Mouse (Mus musculus) intestine, embryonic 15.5 days (tissue): ENCODE results near the gene H2-M10.6. TPM values are rescaled to one million over a fixed set of nuclear protein-coding genes. Genes with fewer than 3 reads are reported as not detected.
A peak's percentile ranks its signal among the peaks of the same experiment; 100 is the strongest.
"Not testable (repeated sequence)": the region's sequence is repeated elsewhere in the genome, so short reads cannot be mapped to it uniquely, and the experiment has no call there.

Experiments used
- ATAC-seq: fragments of 200-750 bp; cut with Nextera tagmentation; 2 replicates; pipeline ENCODE4 v1.8.0; 2017; ENCODE audit warnings: moderate TSS enrichment, moderate library complexity
- H3K27ac ChIP-seq: fragments of 300-500 bp; sonication (generic); 2 replicates; pipeline ENCODE4 v1.5.1; 2015; ENCODE audit warnings: mild to moderate bottlenecking, inconsistent platforms
- H3K27me3 ChIP-seq: fragments of 300-500 bp; sonication (generic); replicated peaks from 2 replicates; pipeline ENCODE4 v1.6.1; 2015; ENCODE audit warnings: inconsistent platforms
- H3K36me3 ChIP-seq: fragments of 300-500 bp; sonication (generic); 2 replicates; pipeline ENCODE4 v1.6.1; 2015; ENCODE audit warnings: inconsistent platforms
- H3K4me1 ChIP-seq: fragments of 300-500 bp; sonication (generic); replicated peaks from 2 replicates; pipeline ENCODE4 v1.6.1; 2015; ENCODE audit warnings: inconsistent platforms
- H3K4me2 ChIP-seq: fragments of 300-500 bp; sonication (generic); replicated peaks from 2 replicates; pipeline ENCODE4 v1.6.1; 2015; ENCODE audit warnings: mild to moderate bottlenecking, inconsistent platforms
- H3K4me3 ChIP-seq: fragments of 300-500 bp; sonication (generic); replicated peaks from 2 replicates; pipeline ENCODE4 v1.5.1; 2015; ENCODE audit warnings: inconsistent platforms
- H3K9ac ChIP-seq: fragments of 300-500 bp; sonication (generic); 2 replicates; pipeline ENCODE4 v1.6.1; 2015; ENCODE audit warnings: inconsistent platforms
- H3K9me3 ChIP-seq: fragments of 300-500 bp; sonication (generic); 2 replicates; pipeline ENCODE4 v1.6.1; 2016; ENCODE audit warnings: inconsistent platforms
- WGBS: fragments of 180-500 bp; shearing (Covaris S2); methylation state at CpG from one replicate; pipeline ENCODE4 v1.1.7; 2015; 5-methylcytosine and 5-hydroxymethylcytosine counted together
- polyA plus RNA-seq: library from polyadenylated mRNA; unstranded; fragments of >200 nt; fragmentation: Nextera tagmentation; extraction: Ambion mirVana; gene quantifications from 2 replicates; pipeline ENCODE4 v1.2.1, GENCODE M21; 2015

The H2-M10.6 gene
- polyA plus RNA-seq, 1 experiment from 2014 or later: not detected

GRCm38 (mm10) chr17:36826002-36826401, 14.0 kb downstream of the H2-M10.6 start:
- H3K27me3 ChIP-seq, H3K4me1 ChIP-seq, H3K9ac ChIP-seq, H3K27ac ChIP-seq, H3K4me3 ChIP-seq, H3K9me3 ChIP-seq, H3K36me3 ChIP-seq, H3K4me2 ChIP-seq: not testable (repeated sequence)
- ATAC-seq: peak; percentile 90
- 12% methylated on average over 5 of the region's 5 CpGs for WGBS

- Histone ChIP-seq H3K9me3 (no peaks in the 10 kb centered on the region), H3K4me3 (no peak overlapping the region), H3K36me3 (no peaks in the 10 kb centered on the region), H3K9ac (no peak overlapping the region), H3K4me2 (no peak overlapping the region), H3K27ac (no peak overlapping the region), H3K4me1 (no peaks in the 10 kb centered on the region), H3K27me3 (no peaks in the 10 kb centered on the region)
- 68% methylated on average over 2 of the region's 2 CpGs for WGBS
- ATAC-seq: no peak
Measured at GRCm38 (mm10) chr17:36828488-36828887, 16.5 kb downstream of the H2-M10.6 start.

- H3K9me3 ChIP-seq: no peaks in the 10 kb centered on the region
- no peak for ATAC-seq
- no peaks in the 10 kb centered on the region for H3K36me3 ChIP-seq
- no peaks in the 10 kb centered on the region for H3K27me3 ChIP-seq
- H3K9ac ChIP-seq: no peak overlapping the region
- no peak overlapping the region for H3K4me3 ChIP-seq
- no peak overlapping the region for H3K27ac ChIP-seq
- WGBS: 82% methylated on average over 3 of the region's 3 CpGs
- H3K4me1 ChIP-seq: no peaks in the 10 kb centered on the region
- H3K4me2 ChIP-seq: no peak overlapping the region
Measured at GRCm38 (mm10) chr17:36830470-36830869, 18.5 kb downstream of the H2-M10.6 start.

GRCm38 (mm10) chr17:36832694-36833093, 20.7 kb downstream of the H2-M10.6 start:
- Histone ChIP-seq H3K9ac (no peak overlapping the region), H3K27me3 (no peaks in the 10 kb centered on the region), H3K36me3 (no peaks in the 10 kb centered on the region), H3K27ac (no peak overlapping the region), H3K4me1 (peaks cover 8% of the 10 kb centered on the region; the same call in 1 of the 2 replicates), H3K4me3 (no peak overlapping the region), H3K4me2 (no peak overlapping the region), H3K9me3 (no peaks in the 10 kb centered on the region)
- 56% methylated on average over 4 of the region's 4 CpGs for WGBS
- ATAC-seq: no peak

- H3K36me3 ChIP-seq: no peaks in the 10 kb centered on the region
- ATAC-seq: peak; percentile 55
- H3K9ac ChIP-seq: no peak overlapping the region
- H3K27me3 ChIP-seq: no peaks in the 10 kb centered on the region
- peaks cover 8% of the 10 kb centered on the region; the same call in 1 of the 2 replicates for H3K4me1 ChIP-seq
- H3K9me3 ChIP-seq: no peaks in the 10 kb centered on the region
- H3K27ac ChIP-seq: peak overlapping the region; percentile 98
- H3K4me3 ChIP-seq: peak overlapping the region; percentile 78; the same call in 1 of the 2 replicates
- H3K4me2 ChIP-seq: peak overlapping the region; percentile 68
- WGBS: 27% methylated on average over 12 of the region's 12 CpGs
Measured at GRCm38 (mm10) chr17:36835591-36836426, 23.8 kb downstream of the H2-M10.6 start.

- Histone ChIP-seq H3K36me3 (no peaks in the 10 kb centered on the region), H3K4me1 (peaks cover 8% of the 10 kb centered on the region; the same call in 1 of the 2 replicates), H3K9ac (peak overlapping the region; percentile 42), H3K4me3 (peak overlapping the region; percentile 78), H3K4me2 (peak overlapping the region; percentile 68), H3K27me3 (no peaks in the 10 kb centered on the region), H3K27ac (peak overlapping the region; percentile 98), H3K9me3 (no peaks in the 10 kb centered on the region)
- WGBS: 17% methylated on average over 3 of the region's 3 CpGs
- peak; percentile 29 for ATAC-seq
Measured at GRCm38 (mm10) chr17:36836427-36836812, 24.4 kb downstream of the H2-M10.6 start.

GRCm38 (mm10) chr17:36836874-36837647, 25.1 kb downstream of the H2-M10.6 start, which contains the start of gene Trim26:
Trim26 (plus strand) TSS chr17:36837134.
- no peaks in the 10 kb centered on the region for H3K36me3 ChIP-seq
- peak within 1 kb of the TSS; percentile 78 for H3K4me3 ChIP-seq
- peak; percentile 97 for ATAC-seq
- under 1% methylated on average over 58 of the region's 58 CpGs for WGBS
- peak within 1 kb of the TSS; percentile 88 for H3K9ac ChIP-seq
- H3K27ac ChIP-seq: peak within 1 kb of the TSS; percentile 98
- H3K4me2 ChIP-seq: peak within 1 kb of the TSS; percentile 68
- no peaks in the 10 kb centered on the region for H3K27me3 ChIP-seq
- H3K4me1 ChIP-seq: peaks cover 8% of the 10 kb centered on the region; the same call in 1 of the 2 replicates
- no peaks in the 10 kb centered on the region for H3K9me3 ChIP-seq

GRCm38 (mm10) chr17:36839001-36839400, 27.0 kb downstream of the H2-M10.6 start:
- H3K36me3 ChIP-seq: no peaks in the 10 kb centered on the region
- H3K4me3 ChIP-seq: no peak overlapping the region
- no peak for ATAC-seq
- no peaks in the 10 kb centered on the region for H3K27me3 ChIP-seq
- no peak overlapping the region for H3K9ac ChIP-seq
- 79% methylated on average over 5 of the region's 5 CpGs for WGBS
- H3K9me3 ChIP-seq: no peaks in the 10 kb centered on the region
- H3K4me2 ChIP-seq: no peak overlapping the region
- peaks cover 12% of the 10 kb centered on the region; the same call in 1 of the 2 replicates for H3K4me1 ChIP-seq
- no peak overlapping the region for H3K27ac ChIP-seq

GRCm38 (mm10) chr17:36839931-36840330, 28.0 kb downstream of the H2-M10.6 start:
- ATAC-seq: no peak
- no peaks in the 10 kb centered on the region for H3K9me3 ChIP-seq
- H3K4me2 ChIP-seq: no peak overlapping the region
- no peak overlapping the region for H3K9ac ChIP-seq
- H3K27me3 ChIP-seq: no peaks in the 10 kb centered on the region
- H3K4me1 ChIP-seq: peaks cover 12% of the 10 kb centered on the region; the same call in 1 of the 2 replicates
- H3K4me3 ChIP-seq: no peak overlapping the region
- 82% methylated on average over 3 of the region's 3 CpGs for WGBS
- H3K27ac ChIP-seq: no peak overlapping the region
- H3K36me3 ChIP-seq: no peaks in the 10 kb centered on the region

- no peaks in the 10 kb centered on the region for H3K27me3 ChIP-seq
- no peak for ATAC-seq
Measured at GRCm38 (mm10) chr17:36840961-36841445, 29.0 kb downstream of the H2-M10.6 start.

GRCm38 (mm10) chr17:36843696-36844095, 31.7 kb downstream of the H2-M10.6 start:
- Histone ChIP-seq H3K9ac (no peak overlapping the region), H3K36me3 (no peaks in the 10 kb centered on the region), H3K4me3 (no peak overlapping the region), H3K27me3 (no peaks in the 10 kb centered on the region), H3K4me2 (no peak overlapping the region), H3K27ac (no peak overlapping the region), H3K9me3 (no peaks in the 10 kb centered on the region), H3K4me1 (0 out of 2 replicates have a peak, but pooled peaks cover 3% of the 10 kb centered on the region)
- no peak for ATAC-seq
- WGBS: 82% methylated on average over 7 of the region's 7 CpGs

More at GRCm38 (mm10) chr17:36840961-36841445, 29.0 kb downstream of the H2-M10.6 start:
- no peaks in the 10 kb centered on the region for H3K9me3 ChIP-seq
- no peak overlapping the region for H3K27ac ChIP-seq
- peaks cover 9% of the 10 kb centered on the region; the same call in 1 of the 2 replicates for H3K4me1 ChIP-seq
- no peak overlapping the region for H3K4me3 ChIP-seq
- H3K4me2 ChIP-seq: no peak overlapping the region
- no peaks in the 10 kb centered on the region for H3K36me3 ChIP-seq
- H3K9ac ChIP-seq: no peak overlapping the region

GRCm38 (mm10) chr17:36844286-36844719, 32.3 kb downstream of the H2-M10.6 start:
- H3K27ac ChIP-seq: no peak overlapping the region
- ATAC-seq: peak; percentile 81
- H3K4me2 ChIP-seq: no peak overlapping the region

More at GRCm38 (mm10) chr17:36844286-36844719, 32.3 kb downstream of the H2-M10.6 start:
- Histone ChIP-seq H3K9ac (no peak overlapping the region), H3K9me3 (no peaks in the 10 kb centered on the region), H3K36me3 (no peaks in the 10 kb centered on the region), H3K4me1 (0 out of 2 replicates have a peak, but pooled peaks cover 3% of the 10 kb centered on the region), H3K4me3 (no peak overlapping the region), H3K27me3 (no peaks in the 10 kb centered on the region)
